Mouse (Mus musculus) heart, postnatal 0 days (tissue): ENCODE data around the gene Gm32742.

ENCODE experiments used
- CTCF ChIP-seq: IDR thresholded peaks from 2 replicates; pipeline ENCODE4 v1.5.1; 2016; ENCODE audit warnings: antibody characterized with exemption, control low read depth, low read depth
- EP300 ChIP-seq: IDR thresholded peaks from 2 replicates; pipeline ENCODE4 v1.6.1; 2016; ENCODE audit warnings: antibody characterized with exemption, low read depth

DNA sequence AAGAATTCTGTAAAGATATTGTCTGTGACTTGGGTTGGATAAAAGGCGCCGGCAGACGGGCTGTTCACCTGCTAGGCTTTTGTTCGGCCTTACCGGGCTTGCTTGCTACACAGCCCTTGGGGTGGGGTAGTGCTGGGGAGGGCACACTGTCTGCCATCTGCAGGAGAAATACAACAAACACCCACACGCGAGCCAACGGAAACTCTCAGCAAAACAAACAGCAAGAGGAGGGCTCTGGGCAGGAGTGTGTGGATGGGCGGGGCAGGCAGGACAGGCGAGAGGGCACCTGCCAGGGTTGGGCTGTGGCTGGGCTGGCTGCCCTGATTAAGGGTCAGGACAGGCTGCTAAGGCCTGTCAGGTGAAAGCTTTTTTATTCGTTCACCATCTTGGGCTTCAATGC is 2.6 kb upstream of the Gm32742 start:
- no peak for TF ChIP-seq EP300
- no peak for TF ChIP-seq CTCF
